Mouse (Mus musculus) liver, embryonic 16.5 days (tissue): ENCODE measurements around the gene Klhdc4. TPM values are rescaled to one million over a fixed set of nuclear protein-coding genes. Genes with fewer than 3 reads are reported as not detected.

Experiments used
- ATAC-seq: fragments of 200-750 bp; cut with Nextera tagmentation; 2 replicates; pipeline ENCODE4 v1.8.0; 2017; ENCODE audit warnings: low read depth, mild to moderate bottlenecking, moderate number of reproducible peaks, moderate library complexity
- H3K27ac ChIP-seq: fragments of 300-500 bp; sonication (generic); 2 replicates; pipeline ENCODE4 v1.5.1; 2014; ENCODE audit warnings: mild to moderate bottlenecking, low read length
- H3K27me3 ChIP-seq: fragments of 300-500 bp; sonication (generic); 2 replicates; pipeline ENCODE4 v1.6.1; 2014; ENCODE audit warnings: low read depth, low read length, mixed read lengths; ENCODE audit not compliant: control insufficient read depth, insufficient read depth
- H3K36me3 ChIP-seq: fragments of 300-500 bp; sonication (generic); 2 replicates; pipeline ENCODE4 v1.6.1; 2014; ENCODE audit warnings: mild to moderate bottlenecking; ENCODE audit not compliant: control insufficient read depth, insufficient read depth
- H3K4me1 ChIP-seq: fragments of 300-500 bp; sonication (generic); 2 replicates; pipeline ENCODE4 v1.6.1; 2014; ENCODE audit warnings: low read depth, low read length, mixed read lengths; ENCODE audit not compliant: control insufficient read depth
- H3K4me2 ChIP-seq: fragments of 300-500 bp; sonication (generic); 2 replicates; pipeline ENCODE4 v1.6.1; 2014; ENCODE audit warnings: low read depth, low read length, mixed read lengths
- H3K4me3 ChIP-seq: fragments of 300-500 bp; sonication (generic); 2 replicates; pipeline ENCODE4 v1.5.1; 2014; ENCODE audit warnings: low read depth, mild to moderate bottlenecking, low read length
- H3K9ac ChIP-seq: fragments of 300-500 bp; sonication (generic); 2 replicates; pipeline ENCODE4 v1.6.1; 2014; ENCODE audit warnings: low read depth, low read length
- H3K9me3 ChIP-seq: fragments of 300-500 bp; sonication (generic); replicated peaks from 2 replicates; pipeline ENCODE4 v1.6.1; 2016; ENCODE audit warnings: low read length; ENCODE audit not compliant: control insufficient read depth
- WGBS: fragments of 180-500 bp; shearing (Covaris S2); extraction: QIAGEN DNeasy Blood & Tissue Kit; methylation state at CpG from one replicate; pipeline ENCODE4 v1.1.7; 2014; ENCODE audit not compliant: insufficient replicate concordance; 5-methylcytosine and 5-hydroxymethylcytosine counted together
- polyA plus RNA-seq: library from polyadenylated mRNA; unstranded; fragments of >200 nt; fragmentation: Nextera tagmentation; extraction: Ambion mirVana; gene quantifications from 2 replicates; pipeline ENCODE4 v1.2.1, GENCODE M21; 2015

Klhdc4 gene
- polyA plus RNA-seq, 1 experiment from 2014 or later: 17.3 TPM

DNA sequence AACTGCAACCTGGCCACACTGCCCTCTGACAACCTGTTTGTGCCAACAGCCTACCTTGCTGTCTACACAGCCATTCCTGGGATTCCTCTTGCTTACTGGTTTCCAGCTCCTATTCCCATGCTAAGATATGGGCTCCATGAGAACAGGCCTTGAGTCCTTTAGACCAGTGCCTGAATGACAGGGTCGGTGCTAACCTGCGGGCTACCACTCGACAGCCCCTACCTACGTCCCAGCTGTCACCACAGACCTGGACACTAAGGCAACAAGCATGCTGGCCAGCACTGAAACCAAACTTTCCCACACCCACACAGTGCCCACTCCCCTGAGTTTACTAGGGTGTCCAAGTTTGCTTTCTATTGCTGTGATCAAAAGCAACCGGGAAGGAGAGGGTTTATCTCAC is 1.6 kb downstream of the Klhdc4 start:
- Histone ChIP-seq H3K9me3 (no peaks in the 10 kb centered on the region), H3K9ac (no peak overlapping the region), H3K4me3 (no peak overlapping the region), H3K4me2 (no peak overlapping the region), H3K4me1 (peaks cover 16% of the 10 kb centered on the region), H3K27ac (no peak overlapping the region), H3K27me3 (no peaks in the 10 kb centered on the region), H3K36me3 (no peaks in the 10 kb centered on the region)
- 76% methylated on average over 5 of the region's 5 CpGs for whole genome bisulfite sequencing
- no peak for ATAC-seq

DNA sequence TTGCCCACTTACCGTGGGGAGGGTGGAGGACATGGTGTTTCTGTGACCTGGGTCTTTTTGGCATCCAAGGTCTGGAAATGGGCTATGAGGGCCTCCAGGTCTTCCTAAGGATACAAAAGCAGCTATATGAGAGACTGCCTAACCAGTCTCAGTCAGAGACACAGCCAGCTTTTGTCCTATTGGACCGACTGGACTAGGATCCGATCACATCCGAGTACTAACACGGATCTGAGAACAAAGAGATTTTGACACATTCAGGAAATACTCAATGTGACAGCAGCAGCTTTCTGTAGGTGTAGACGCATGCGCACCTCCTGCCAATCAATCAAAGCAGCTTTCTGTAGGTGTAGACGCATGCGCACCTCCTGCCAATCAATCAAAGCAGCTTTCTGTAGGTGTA is 7.6 kb downstream of the Klhdc4 start:
- H3K36me3 ChIP-seq: no peaks in the 10 kb centered on the region; the same call in 1 of the 2 replicates
- H3K27me3 ChIP-seq: no peaks in the 10 kb centered on the region
- no peak overlapping the region for H3K27ac ChIP-seq
- WGBS: 83% methylated on average over 7 of the region's 9 CpGs
- H3K9ac ChIP-seq: no peak overlapping the region
- H3K4me3 ChIP-seq: no peak overlapping the region
- no peak for ATAC-seq
- H3K4me1 ChIP-seq: no peaks in the 10 kb centered on the region
- H3K4me2 ChIP-seq: no peak overlapping the region
- H3K9me3 ChIP-seq: no peaks in the 10 kb centered on the region

DNA sequence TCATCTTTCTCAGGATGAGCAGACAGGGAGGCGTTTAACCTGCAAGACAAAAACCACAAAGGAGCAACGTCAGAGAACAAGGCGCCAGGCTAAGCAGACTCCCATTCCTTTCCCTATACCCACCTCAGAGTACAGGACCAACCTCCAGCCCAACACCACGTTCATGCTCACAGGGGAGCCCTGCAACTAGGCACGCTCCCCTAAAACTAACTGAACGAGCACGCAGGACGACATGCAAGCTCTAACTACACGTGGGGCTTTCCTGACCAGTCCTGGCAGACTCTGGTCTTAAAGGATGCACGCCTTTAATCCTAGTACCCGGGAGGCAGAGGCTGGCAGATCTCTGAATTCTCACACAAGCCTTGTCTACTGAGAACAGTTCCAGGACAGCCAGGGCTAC is 8.0 kb downstream of the Klhdc4 start:
- WGBS: 80% methylated on average over 11 of the region's 11 CpGs
- Histone ChIP-seq H3K27me3 (no peaks in the 10 kb centered on the region), H3K4me1 (no peaks in the 10 kb centered on the region), H3K4me2 (no peak overlapping the region), H3K4me3 (no peak overlapping the region), H3K36me3 (no peaks in the 10 kb centered on the region; the same call in 1 of the 2 replicates), H3K27ac (no peak overlapping the region), H3K9ac (no peak overlapping the region), H3K9me3 (no peaks in the 10 kb centered on the region)
- ATAC-seq: no peak

DNA sequence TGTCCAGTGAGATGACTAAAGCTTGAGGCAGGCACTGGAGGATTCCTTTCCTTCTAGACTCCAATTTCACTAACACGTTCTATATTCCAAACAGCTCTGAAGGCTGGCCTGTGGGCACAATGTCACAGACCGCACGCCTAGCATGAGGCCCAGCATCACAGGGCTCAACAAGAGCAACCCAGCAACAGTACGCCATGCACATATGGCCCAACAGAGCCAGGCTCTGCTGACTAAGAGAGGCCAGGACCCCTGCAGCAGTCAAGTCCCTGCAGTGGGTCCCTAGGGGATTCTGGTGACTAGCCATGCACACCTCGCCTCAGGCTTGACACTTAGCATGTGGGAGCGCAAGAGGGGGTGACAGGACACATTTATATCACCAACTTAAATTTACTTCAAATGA is 8.5 kb downstream of the Klhdc4 start:
- H3K4me1 ChIP-seq: no peaks in the 10 kb centered on the region
- WGBS: 81% methylated on average over 6 of the region's 6 CpGs
- no peaks in the 10 kb centered on the region for H3K9me3 ChIP-seq
- no peak overlapping the region for H3K4me2 ChIP-seq
- no peaks in the 10 kb centered on the region; the same call in 1 of the 2 replicates for H3K36me3 ChIP-seq
- no peak overlapping the region for H3K27ac ChIP-seq
- H3K9ac ChIP-seq: no peak overlapping the region
- no peak overlapping the region for H3K4me3 ChIP-seq
- no peak for ATAC-seq
- H3K27me3 ChIP-seq: no peaks in the 10 kb centered on the region

DNA sequence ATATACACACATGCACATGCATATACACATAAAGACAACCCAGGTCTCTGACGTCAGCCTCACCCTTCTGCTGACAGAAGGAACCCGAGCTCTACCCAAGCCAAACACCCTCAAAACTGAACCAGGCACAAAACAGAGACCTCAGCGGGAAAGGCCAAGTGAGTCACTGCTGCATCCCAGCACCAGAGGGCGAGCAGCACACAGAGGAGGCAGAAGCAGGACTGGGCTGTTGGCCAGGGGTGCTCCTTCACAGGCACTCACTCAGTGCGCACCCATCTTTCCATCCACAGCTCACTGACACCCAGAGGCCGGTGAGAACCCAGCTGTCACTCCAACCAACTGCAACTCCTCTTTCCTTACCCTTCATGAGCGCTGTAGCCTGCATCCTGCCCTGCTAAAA is 11.1 kb downstream of the Klhdc4 start:
- Histone ChIP-seq H3K9ac (no peak overlapping the region), H3K36me3 (no peaks in the 10 kb centered on the region; the same call in none of the 2 replicates), H3K27ac (no peak overlapping the region), H3K4me2 (no peak overlapping the region), H3K4me3 (no peak overlapping the region), H3K9me3 (no peaks in the 10 kb centered on the region), H3K27me3 (no peaks in the 10 kb centered on the region), H3K4me1 (no peaks in the 10 kb centered on the region)
- no peak for ATAC-seq
- 72% methylated on average over 7 of the region's 7 CpGs for WGBS

DNA sequence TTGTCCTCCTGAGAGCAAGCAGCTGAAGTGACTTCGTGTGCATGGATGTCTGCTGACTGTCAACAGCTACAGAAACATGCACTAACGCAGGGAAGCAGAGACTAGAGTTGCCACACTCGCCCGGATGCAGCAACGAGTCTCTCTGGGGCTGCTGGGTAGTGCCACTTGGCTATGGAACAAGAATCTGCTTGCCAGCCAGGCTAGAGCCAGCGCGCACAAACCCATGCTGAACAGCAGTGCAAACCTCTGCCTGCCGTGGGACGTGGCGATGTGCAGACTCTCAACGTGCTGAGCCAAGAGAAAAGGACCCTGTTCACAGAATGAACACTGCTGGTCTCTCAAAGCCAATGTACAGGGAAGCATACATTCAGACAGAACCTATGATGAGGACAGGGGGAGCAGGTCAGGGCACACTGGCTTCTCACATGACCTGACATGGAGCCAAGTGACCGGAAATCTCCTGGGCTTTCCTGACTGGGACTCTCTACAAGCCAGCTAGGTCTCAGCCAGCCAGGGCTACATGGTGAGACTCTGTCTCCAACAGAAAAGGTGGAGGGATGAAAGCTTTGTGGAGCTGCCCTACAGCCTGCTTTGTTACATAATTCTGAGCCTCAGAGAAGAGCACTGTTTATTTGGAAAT is 17.3 kb downstream of the Klhdc4 start:
- no peak overlapping the region for H3K4me2 ChIP-seq
- no peak overlapping the region for H3K4me3 ChIP-seq
- no peaks in the 10 kb centered on the region for H3K4me1 ChIP-seq
- ATAC-seq: no peak
- no peaks in the 10 kb centered on the region for H3K27me3 ChIP-seq
- no peak overlapping the region for H3K27ac ChIP-seq
- H3K9me3 ChIP-seq: no peaks in the 10 kb centered on the region
- H3K9ac ChIP-seq: no peak overlapping the region
- WGBS: 82% methylated on average over 12 of the region's 12 CpGs
- no peaks in the 10 kb centered on the region; the same call in none of the 2 replicates for H3K36me3 ChIP-seq

DNA sequence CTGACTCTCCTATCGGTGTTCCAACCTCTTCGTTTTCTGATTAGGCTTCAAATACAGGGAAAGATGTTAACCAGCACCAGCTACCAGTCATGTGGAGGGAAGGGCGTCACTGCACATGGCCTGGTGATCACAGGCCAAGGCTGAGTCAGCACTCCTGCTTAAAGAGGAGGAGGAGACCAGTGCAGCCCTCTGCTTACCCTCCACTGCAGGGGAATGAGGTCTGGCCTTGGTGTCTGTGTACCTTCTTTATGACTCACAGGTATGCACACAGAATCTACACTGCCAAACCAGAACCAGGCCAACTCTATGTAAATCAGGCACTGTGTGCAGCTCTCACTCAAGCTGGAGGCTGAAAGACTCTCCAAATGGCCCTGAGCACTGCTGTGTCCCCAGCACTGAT is 17.9 kb downstream of the Klhdc4 start:
- Histone ChIP-seq H3K4me1 (no peaks in the 10 kb centered on the region), H3K9me3 (no peaks in the 10 kb centered on the region), H3K4me2 (no peak overlapping the region), H3K9ac (no peak overlapping the region), H3K36me3 (no peaks in the 10 kb centered on the region; the same call in none of the 2 replicates), H3K27ac (no peak overlapping the region), H3K27me3 (no peaks in the 10 kb centered on the region), H3K4me3 (no peak overlapping the region)
- ATAC-seq: no peak
- WGBS: 78% methylated on average over 3 of the region's 3 CpGs

DNA sequence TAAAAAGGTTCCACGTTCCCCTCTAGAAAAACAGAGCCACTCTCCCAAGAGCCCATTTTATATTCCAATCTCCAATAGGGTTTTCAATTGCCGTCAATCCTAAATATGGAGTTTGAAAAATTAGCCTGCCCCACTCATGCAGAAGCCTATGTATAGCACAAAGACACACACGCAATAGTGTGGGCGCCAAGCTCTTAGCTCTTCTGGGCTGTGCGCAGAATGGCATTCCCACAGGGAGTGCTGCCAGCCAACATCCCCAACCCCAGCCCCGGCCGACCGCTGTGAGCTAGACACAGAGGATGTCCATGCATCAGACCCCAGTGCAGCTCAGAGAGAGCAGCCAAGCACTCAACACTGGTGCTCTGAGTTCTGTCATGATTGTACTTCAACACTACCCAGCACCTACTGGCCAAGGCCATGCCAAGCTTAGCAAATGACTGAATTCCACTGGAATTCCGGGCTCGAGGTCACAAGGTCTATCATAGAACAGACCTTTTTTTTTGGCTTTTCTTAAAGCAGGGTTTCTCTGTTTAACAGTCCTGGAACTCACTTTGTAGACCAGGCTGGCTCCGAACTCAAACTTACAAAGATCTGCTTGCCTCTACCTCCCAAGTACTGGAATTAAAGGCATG is 19.7 kb downstream of the Klhdc4 start:
- H3K27ac ChIP-seq: no peak overlapping the region
- no peak for ATAC-seq
- peaks cover 7% of the 10 kb centered on the region for H3K36me3 ChIP-seq
- WGBS: 86% methylated on average over 11 of the region's 11 CpGs
- no peak overlapping the region for H3K4me3 ChIP-seq
- H3K9me3 ChIP-seq: no peaks in the 10 kb centered on the region
- H3K4me1 ChIP-seq: no peaks in the 10 kb centered on the region
- no peak overlapping the region for H3K9ac ChIP-seq
- H3K27me3 ChIP-seq: no peaks in the 10 kb centered on the region
- H3K4me2 ChIP-seq: no peak overlapping the region

DNA sequence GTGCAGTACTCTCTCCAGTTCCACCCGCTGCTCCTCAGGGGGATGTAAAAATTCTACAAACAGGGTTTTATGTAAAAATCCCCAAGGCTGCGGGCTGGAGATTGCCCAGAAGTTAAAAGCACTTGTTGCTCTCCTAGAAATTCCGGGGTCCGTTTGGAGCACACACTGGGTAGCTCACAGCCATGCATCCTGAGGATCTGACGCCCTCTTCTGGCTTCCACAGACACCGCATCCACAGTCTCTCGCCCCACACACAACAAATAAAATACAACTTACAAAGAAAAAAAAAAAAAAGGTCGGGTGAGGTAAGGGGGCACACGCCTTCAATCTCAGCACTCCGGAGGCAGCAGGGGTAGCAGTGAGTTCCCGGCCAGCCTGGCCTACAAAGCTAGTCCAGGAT is 21.3 kb downstream of the Klhdc4 start:
- Histone ChIP-seq H3K9ac (no peak overlapping the region), H3K27ac (no peak overlapping the region), H3K27me3 (no peaks in the 10 kb centered on the region), H3K9me3 (no peaks in the 10 kb centered on the region), H3K36me3 (peaks cover 10% of the 10 kb centered on the region), H3K4me3 (no peak overlapping the region), H3K4me1 (no peaks in the 10 kb centered on the region), H3K4me2 (no peak overlapping the region)
- ATAC-seq: no peak
- WGBS: 72% methylated on average over 11 of the region's 11 CpGs
